Mouse (Mus musculus) B cell, adult 62 days (primary cell): Measurements from ENCODE around the gene Akr1c21. TPM values are rescaled to one million over a fixed set of nuclear protein-coding genes. Genes with fewer than 3 reads are reported as not detected.

Experiments
- total RNA-seq: library from RNA; stranded (reverse); gene quantifications from 4 replicates; pipeline ENCODE4 v1.2.4, GENCODE M21; 2023

Gene Akr1c21
- total RNA-seq: not detected in 4 replicates

GRCm38 (mm10) chr13:4573871-4574270, at the start of gene Akr1c21:
TSS of gene Akr1c21 (plus strand) at chr13:4574075.

DNA sequence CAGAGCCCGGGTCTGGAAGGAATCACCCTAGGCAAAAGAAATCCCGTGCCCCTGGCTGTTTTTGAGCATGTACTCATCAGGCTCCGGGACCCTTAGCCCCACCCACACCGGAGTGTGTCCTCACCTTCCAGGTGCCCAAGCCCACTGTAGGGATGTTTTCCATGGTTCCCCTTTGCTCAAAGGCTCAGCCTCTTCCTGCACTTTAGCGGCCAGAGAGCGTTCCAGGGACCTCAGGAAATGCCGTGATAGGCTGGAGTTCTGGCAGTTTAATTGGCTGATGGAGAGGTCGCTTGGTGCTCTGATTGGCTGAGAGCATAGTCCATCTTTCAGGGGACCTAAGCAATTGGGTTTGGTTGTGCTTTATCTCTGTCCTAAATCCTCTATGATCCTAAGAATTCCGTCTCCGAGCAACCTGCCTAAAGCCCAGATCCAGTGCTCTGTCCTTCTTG, 35.1 kb downstream of the Akr1c21 start, which contains the start of gene Akr1e1:
Akr1e1 (minus strand) TSS at position 214 of the 449 bp plus-strand sequence.

Other genes starting within 250 kb of the Akr1c21 start
- not detected in 4 replicates for gene Akr1c6, start 139.8 kb upstream of the Akr1c21 start, total RNA-seq
- not detected in 4 replicates for gene Akr1c20, start 50.7 kb upstream of the Akr1c21 start, total RNA-seq
- 2.6 to 3.9 TPM (median 2.9 TPM) in 4 replicates for gene Akr1e1, start 35.1 kb downstream of the Akr1c21 start, total RNA-seq